Mouse (Mus musculus): ENCODE measurements around the gene Olfr1396.

DNA sequence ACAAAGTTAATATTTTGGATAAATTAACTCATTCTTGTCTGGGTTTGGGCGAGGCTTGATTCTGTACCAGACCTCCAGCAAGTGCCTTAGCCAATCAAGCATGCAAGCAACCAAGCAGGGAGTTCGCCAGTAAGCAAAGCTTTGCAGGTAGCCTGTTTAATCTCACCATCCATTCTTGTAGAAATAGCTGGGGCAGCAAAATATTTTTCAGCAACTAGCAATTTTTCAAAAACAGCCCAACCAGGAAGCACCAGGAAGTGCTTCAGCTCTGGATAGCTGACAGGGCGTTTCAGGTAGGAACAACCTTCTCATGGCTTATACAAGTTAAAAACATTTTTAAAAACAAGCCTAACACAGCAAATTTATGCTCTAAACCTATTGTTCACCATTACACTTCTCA is 32.8 kb downstream of the Olfr1396 start:
- TF ChIP-seq CTCF (IDR thresholded peaks at IDR 0.05; ENCODE audit: borderline replicate concordance, extremely low read depth, insufficient read depth, insufficient read length), result no peak
- TF ChIP-seq POLR2A (IDR thresholded peaks at IDR 0.05; ENCODE audit: borderline replicate concordance, extremely low read depth, insufficient read depth, insufficient read length, poor library complexity, severe bottlenecking), result no peak
